Mouse (Mus musculus): Measurements from ENCODE around the gene Tcte1. TPM values are rescaled to one million over a fixed set of nuclear protein-coding genes. Genes with fewer than 3 reads are reported as not detected.

Gene Tcte1
- not detected in 2 replicates for polyA plus RNA-seq (2012; ENCODE audit: insufficient read depth, insufficient read length, missing spikeins)

DNA sequence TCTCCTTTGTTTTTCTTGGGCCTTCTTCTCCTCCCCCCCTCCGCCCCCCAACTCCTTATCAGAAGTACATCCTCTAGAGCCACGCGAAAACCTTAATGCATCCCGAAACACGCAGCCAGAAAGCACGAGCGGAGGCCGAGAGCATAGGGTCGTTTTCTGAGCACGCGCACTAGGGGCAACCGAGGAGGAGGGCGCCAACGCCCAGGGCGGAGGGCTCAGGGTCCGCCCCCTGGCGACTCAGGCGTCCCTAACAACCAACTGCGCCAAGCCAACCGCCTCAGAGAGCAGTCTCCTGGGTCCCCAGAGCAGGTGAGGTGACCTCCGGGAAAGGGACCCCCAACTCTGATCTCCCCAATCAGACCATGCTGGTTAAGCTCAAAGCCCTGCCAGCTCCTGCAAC is at the start of gene Tcte1:
TSS of gene Tcte1 (plus strand) at position 172 of the 400 bp plus-strand sequence.
- Histone ChIP-seq H3K27ac (ENCODE audit: insufficient read depth, low read depth, low read length) (no peak within 1 kb of the TSS), H3K4me1 (ENCODE audit: control insufficient read depth, insufficient read depth, low read length) (no peaks in the 10 kb centered on the region), H3K4me3 (ENCODE audit: insufficient read depth, low read length) (no peak within 1 kb of the TSS)
- no peak for TF ChIP-seq POLR2A (IDR thresholded peaks at IDR 0.05; ENCODE audit: borderline replicate concordance, low read depth, low read length)
- no peak for TF ChIP-seq CTCF (IDR thresholded peaks at IDR 0.05; ENCODE audit: low read depth, low read length)

DNA sequence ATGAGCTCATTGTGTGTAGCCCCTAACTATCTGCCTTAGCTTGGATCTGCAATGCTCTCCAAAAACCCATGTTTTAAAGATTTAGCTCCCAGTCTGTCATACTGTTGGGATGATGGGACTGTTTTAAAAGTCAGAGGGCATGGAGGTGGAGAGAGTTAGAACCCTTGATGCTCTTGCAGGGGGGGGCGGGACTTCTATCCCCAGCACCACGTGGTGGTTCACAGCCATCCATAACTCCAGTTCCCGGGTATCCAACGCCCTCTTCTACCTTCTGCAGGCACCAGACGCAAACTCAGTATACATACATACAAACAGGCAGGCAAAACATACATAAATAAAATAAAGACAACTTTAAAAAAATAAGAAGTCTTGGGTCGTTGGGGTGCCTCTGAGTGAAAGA is 49.6 kb upstream of the Tcte1 start:
- H3K4me3 ChIP-seq (ENCODE audit: insufficient read depth, low read length): no peak overlapping the region
- TF ChIP-seq CTCF (IDR thresholded peaks at IDR 0.05; ENCODE audit: low read depth, low read length) (no peak), POLR2A (IDR thresholded peaks at IDR 0.05; ENCODE audit: borderline replicate concordance, low read depth, low read length) (no peak)
- H3K4me1 ChIP-seq (ENCODE audit: control insufficient read depth, insufficient read depth, low read length): peaks cover 6% of the 10 kb centered on the region
- no peak overlapping the region for H3K27ac ChIP-seq (ENCODE audit: insufficient read depth, low read depth, low read length)

DNA sequence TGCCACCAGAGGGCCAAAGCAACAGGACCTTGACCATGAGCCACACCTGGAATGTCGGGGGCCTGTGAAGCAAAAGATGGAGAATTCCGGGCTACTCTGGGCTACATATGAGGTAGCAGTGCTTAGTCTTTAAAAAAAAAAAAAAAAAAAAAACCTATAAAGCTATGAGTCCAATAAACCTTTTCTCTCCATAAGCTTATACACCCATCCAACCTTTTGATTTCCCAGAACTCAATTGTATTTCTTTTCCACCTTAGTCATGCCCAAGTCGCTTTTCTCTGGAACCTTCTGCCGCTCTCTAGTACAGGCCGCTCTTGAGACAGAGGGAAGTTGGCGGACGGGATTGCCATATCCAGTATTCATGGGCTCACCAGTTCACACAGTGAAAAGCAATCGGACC is 49.1 kb upstream of the Tcte1 start:
- no peak overlapping the region for H3K4me3 ChIP-seq (ENCODE audit: insufficient read depth, low read length)
- H3K27ac ChIP-seq (ENCODE audit: insufficient read depth, low read depth, low read length): no peak overlapping the region
- no peak for TF ChIP-seq CTCF (IDR thresholded peaks at IDR 0.05; ENCODE audit: low read depth, low read length)
- no peak for TF ChIP-seq POLR2A (IDR thresholded peaks at IDR 0.05; ENCODE audit: borderline replicate concordance, low read depth, low read length)
- peaks cover 6% of the 10 kb centered on the region for H3K4me1 ChIP-seq (ENCODE audit: control insufficient read depth, insufficient read depth, low read length)

DNA sequence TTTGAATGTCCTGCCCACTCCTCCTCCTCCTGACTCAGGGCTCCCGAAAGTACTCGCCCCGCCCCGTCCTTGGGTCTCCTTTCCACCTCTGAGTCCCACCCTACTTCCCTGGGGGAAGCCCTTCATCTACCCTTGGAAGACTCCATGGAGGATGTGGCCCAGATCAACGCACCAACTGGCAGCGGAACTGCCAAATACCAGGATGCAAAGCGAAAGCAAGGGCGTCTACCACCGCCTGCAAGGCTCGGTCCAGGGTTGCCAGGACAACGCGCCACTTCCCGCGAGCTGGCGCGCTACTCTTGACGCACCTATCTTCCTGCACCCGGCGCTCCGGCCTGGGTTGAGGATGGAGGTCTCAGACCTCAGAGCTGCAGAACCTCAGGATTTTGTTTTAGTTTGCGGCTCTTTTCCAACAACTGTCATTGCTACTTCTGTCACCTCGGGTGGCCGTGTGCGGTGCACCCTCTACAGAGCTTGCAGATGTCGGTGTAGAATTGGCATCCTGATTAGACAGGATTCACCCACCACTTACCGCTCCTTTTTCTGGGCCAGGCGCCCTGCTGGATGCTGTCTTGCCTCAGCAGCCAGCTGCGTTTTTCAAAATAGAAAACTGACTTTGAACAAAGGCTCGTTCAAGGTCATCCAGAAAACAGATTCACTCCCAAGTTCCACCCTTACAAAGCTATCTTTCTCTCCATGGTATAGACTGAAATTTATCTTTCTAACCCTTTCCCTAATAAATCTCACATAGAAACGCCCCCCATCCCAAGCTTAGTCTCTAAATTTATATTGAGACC is 48.4 kb upstream of the Tcte1 start, which contains the start of gene Spats1:
TSS of gene Spats1 (minus strand) at position 747 of the 797 bp plus-strand sequence.
- Histone ChIP-seq H3K4me1 (ENCODE audit: control insufficient read depth, insufficient read depth, low read length) (peaks cover 6% of the 10 kb centered on the region), H3K27ac (ENCODE audit: insufficient read depth, low read depth, low read length) (no peak within 1 kb of the TSS), H3K4me3 (ENCODE audit: insufficient read depth, low read length) (peak within 1 kb of the TSS; percentile 57)
- no peak for TF ChIP-seq POLR2A (IDR thresholded peaks at IDR 0.05; ENCODE audit: borderline replicate concordance, low read depth, low read length)

DNA sequence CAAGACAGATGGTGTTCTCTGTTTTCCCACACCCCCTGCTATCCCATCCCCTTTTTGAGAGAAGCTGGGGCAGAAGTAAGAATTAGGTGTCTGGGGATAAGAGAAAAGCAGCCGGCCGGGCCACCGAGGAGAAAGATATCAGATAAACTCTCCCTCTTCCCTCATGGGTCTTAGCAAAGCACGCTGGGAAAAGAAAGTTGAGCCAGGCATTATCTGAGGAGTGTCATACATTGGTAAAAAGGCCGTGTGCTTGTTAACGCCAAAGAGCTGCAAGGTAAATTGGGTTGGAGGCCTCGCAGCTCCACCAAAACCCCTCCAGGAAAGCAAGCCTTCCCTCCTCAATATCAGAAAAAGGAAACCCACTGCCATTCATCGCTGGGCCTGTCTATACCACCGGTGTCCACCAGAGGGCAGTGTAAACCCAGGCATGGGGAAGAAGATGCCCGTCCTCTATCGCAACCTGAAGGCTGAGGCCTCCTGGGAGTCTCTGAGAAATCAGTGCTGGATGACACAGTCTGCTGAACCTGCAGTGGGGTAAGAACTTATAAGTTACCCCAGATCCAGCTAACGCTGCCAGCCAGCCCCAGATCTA is 44.9 kb upstream of the Tcte1 start:
- TF ChIP-seq POLR2A (IDR thresholded peaks at IDR 0.05; ENCODE audit: borderline replicate concordance, low read depth, low read length) (no peak), CTCF (IDR thresholded peaks at IDR 0.05; ENCODE audit: low read depth, low read length) (peak; percentile 91)
- Histone ChIP-seq H3K4me3 (ENCODE audit: insufficient read depth, low read length) (no peak overlapping the region), H3K4me1 (ENCODE audit: control insufficient read depth, insufficient read depth, low read length) (no peaks in the 10 kb centered on the region; the same call in 1 of the 2 replicates), H3K27ac (ENCODE audit: insufficient read depth, low read depth, low read length) (no peak overlapping the region)

DNA sequence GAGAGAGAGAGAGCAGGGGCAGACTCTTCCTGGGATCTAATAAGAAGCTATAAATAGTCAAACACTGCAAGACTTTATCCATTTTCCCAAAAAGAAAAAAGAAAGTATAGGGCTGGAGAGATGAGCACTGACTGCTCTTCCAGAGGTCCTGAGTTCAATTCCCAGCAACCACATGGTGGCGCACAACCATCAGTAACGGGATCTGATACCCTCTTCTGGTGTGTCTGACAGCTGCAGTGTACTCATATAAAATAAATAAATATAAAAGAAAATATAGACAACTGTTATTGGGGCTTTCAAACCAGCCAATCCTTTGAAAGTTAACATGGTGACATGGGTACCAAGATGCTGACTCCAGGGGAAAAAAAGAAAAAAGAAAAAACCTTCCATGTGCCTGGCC is 42.8 kb upstream of the Tcte1 start:
- Histone ChIP-seq H3K27ac (ENCODE audit: insufficient read depth, low read depth, low read length) (no peak overlapping the region), H3K4me1 (ENCODE audit: control insufficient read depth, insufficient read depth, low read length) (peaks cover 2% of the 10 kb centered on the region; the same call in 1 of the 2 replicates)

DNA sequence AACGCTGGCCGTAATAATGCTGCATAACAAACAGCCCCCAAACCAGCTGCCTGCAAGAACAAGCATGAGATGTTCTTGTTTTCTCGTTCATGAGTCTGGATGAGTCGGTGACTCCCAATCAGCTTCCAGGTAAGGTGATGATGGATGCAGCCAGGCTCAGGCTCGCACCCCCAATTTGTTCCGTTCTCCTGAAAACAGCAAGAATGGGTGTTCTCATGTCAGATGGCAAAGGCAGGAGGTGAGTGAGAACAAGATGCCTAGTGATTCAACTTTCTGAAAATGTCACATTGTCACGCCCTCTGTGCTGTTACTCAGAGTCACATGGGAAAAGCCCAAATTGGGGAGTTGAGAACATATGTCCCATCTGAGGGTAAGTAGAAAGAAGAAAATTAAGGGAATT is 37.7 kb upstream of the Tcte1 start:
- no peak overlapping the region for H3K27ac ChIP-seq (ENCODE audit: insufficient read depth, low read depth, low read length)
- H3K4me1 ChIP-seq (ENCODE audit: control insufficient read depth, insufficient read depth, low read length): peaks cover 2% of the 10 kb centered on the region; the same call in 1 of the 2 replicates
- TF ChIP-seq POLR2A (IDR thresholded peaks at IDR 0.05; ENCODE audit: borderline replicate concordance, low read depth, low read length): no peak
- no peak for TF ChIP-seq CTCF (IDR thresholded peaks at IDR 0.05; ENCODE audit: low read depth, low read length)
- H3K4me3 ChIP-seq (ENCODE audit: insufficient read depth, low read length): no peak overlapping the region

More for the DNA sequence above, 42.8 kb upstream of the Tcte1 start:
- H3K4me3 ChIP-seq (ENCODE audit: insufficient read depth, low read length): no peak overlapping the region
- no peak for TF ChIP-seq POLR2A (IDR thresholded peaks at IDR 0.05; ENCODE audit: borderline replicate concordance, low read depth, low read length)
- TF ChIP-seq CTCF (IDR thresholded peaks at IDR 0.05; ENCODE audit: low read depth, low read length): no peak; the same call in 1 of the 2 replicates

DNA sequence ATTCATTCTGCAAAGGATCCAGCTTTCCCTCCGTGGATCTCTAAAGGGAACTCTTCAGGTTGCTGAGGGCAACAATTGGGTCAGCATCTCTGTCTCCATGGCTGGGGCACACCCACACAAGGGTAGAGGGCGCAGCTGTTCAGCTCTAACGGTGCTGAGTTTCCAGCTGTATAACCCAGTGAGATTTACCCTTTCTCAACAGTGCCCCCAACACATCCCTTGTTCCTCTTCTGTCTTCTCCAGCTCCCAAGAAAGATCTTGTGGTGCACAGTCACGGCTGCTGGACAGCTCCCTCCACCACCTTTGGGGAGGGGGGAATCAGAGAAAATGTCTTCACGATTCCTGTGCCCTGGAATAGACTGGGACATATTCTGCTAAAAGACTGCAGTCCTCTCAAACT is 36.0 kb upstream of the Tcte1 start:
- H3K27ac ChIP-seq (ENCODE audit: insufficient read depth, low read depth, low read length): no peak overlapping the region
- no peak overlapping the region for H3K4me3 ChIP-seq (ENCODE audit: insufficient read depth, low read length)
- TF ChIP-seq POLR2A (IDR thresholded peaks at IDR 0.05; ENCODE audit: borderline replicate concordance, low read depth, low read length): no peak
- no peak for TF ChIP-seq CTCF (IDR thresholded peaks at IDR 0.05; ENCODE audit: low read depth, low read length)
- H3K4me1 ChIP-seq (ENCODE audit: control insufficient read depth, insufficient read depth, low read length): peaks cover 2% of the 10 kb centered on the region; the same call in 1 of the 2 replicates

DNA sequence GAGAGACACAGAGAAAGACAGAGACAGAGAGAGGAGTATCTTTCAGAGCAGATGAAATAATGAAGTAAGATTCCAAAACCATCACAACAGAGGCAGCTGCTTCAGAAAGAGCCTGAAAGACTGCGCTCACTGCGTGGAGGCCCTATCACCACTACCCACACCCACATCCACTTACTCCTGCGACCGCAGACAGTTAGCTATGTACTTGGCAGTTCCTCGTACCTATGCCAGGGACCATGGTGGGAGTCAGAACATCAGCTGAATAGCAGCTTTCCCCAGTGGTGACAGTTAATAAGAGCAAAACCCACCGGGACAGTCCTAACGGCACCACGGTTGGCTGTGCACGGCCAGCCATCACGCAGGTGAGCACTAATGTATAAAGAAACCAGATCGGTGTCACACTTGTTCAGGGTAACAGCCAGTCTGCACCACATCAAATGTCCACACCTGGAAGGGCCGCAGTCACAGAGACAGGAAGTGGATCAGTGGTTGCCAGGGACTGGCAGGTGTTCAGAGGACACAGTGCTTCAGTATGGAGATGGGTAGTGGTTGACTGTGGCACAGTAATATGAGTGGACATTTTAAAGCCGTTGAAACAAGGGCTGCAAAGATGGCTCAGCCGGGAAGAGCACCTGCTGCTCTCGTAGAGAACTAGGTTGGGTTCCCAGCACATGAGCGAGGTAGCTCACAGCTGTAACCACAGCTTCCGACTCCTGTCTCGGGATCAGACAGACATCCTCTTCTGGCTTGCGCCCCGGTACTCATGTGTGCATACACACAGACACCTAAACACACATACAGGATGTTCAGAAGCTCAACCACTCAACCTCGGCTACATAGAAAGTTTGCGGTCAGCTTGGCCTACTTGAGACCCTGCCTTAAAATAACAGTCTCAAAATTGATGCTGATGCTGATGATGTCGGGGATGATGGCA is 34.6 kb upstream of the Tcte1 start:
- Histone ChIP-seq H3K4me3 (ENCODE audit: insufficient read depth, low read length) (no peak overlapping the region), H3K27ac (ENCODE audit: insufficient read depth, low read depth, low read length) (no peak overlapping the region), H3K4me1 (ENCODE audit: control insufficient read depth, insufficient read depth, low read length) (peaks cover 2% of the 10 kb centered on the region; the same call in 1 of the 2 replicates)
- TF ChIP-seq POLR2A (IDR thresholded peaks at IDR 0.05; ENCODE audit: borderline replicate concordance, low read depth, low read length) (no peak), CTCF (IDR thresholded peaks at IDR 0.05; ENCODE audit: low read depth, low read length) (no peak)

All from bone marrow macrophage, adult 2 months (primary cell).